Mouse (Mus musculus) CH12.LX (cell line): ENCODE results near the gene Fuca2. TPM values are rescaled to one million over a fixed set of nuclear protein-coding genes. Genes with fewer than 3 reads are reported as not detected.
"Not testable (repeated sequence)": the region's sequence is repeated elsewhere in the genome, so short reads cannot be mapped to it uniquely, and the experiment has no call there.

ENCODE experiments used
- DNase-seq: peaks from one replicate; pipeline ENCODE4 v3.0.0-alpha.2; 2013; ENCODE audit errors: extremely low read depth
- H3K27ac ChIP-seq: 2 replicates; pipeline ENCODE4 v1.5.1; 2012; ENCODE audit warnings: low read depth, mild to moderate bottlenecking, control low read depth, moderate library complexity; ENCODE audit not compliant: insufficient read depth
- H3K27me3 ChIP-seq: replicated peaks from 2 replicates; pipeline ENCODE3; 2012; ENCODE audit warnings: inconsistent platforms
- H3K36me3 ChIP-seq, 2 experiments: replicated peaks in 1 of 2; 2 replicates each; pipeline versions ENCODE3 to v1.6.1; 2012; ENCODE audit warnings: inconsistent platforms in 1 of 2, low read length in 1 of 2, mild to moderate bottlenecking in 1 of 2, mixed read lengths in 1 of 2, moderate library complexity in 1 of 2; ENCODE audit not compliant: control insufficient read depth in 1 of 2, insufficient read depth in 1 of 2
- H3K4me1 ChIP-seq, 2 experiments: 2 replicates each; pipeline ENCODE4 v1.6.1; 2012; ENCODE audit warnings: inconsistent platforms in 1 of 2, moderate library complexity in 1 of 2; ENCODE audit not compliant: insufficient read depth in 2 of 2, control insufficient read depth in 1 of 2
- H3K4me2 ChIP-seq: 2 replicates; pipeline ENCODE4 v1.6.1; 2012; ENCODE audit warnings: low read depth, mild to moderate bottlenecking, control low read depth; ENCODE audit not compliant: poor library complexity, insufficient read depth, severe bottlenecking
- H3K4me3 ChIP-seq, 3 experiments: fragments of 150-350 bp in 1 of 3; sonication (generic) in 1 of 3; replicated peaks in 1 of 3; 2 replicates each; pipeline versions ENCODE3 to v1.5.1; 2011 to 2012; ENCODE audit warnings: low read depth in 2 of 3, low read length in 2 of 3, mild to moderate bottlenecking in 2 of 3, moderate library complexity in 2 of 3, control low read depth in 1 of 3, improper control_type of control experiment in 1 of 3, inconsistent platforms in 1 of 3, mixed read lengths in 1 of 3; ENCODE audit not compliant: poor library complexity in 1 of 3
- H3K79me2 ChIP-seq: replicated peaks from 2 replicates; pipeline ENCODE4 v1.6.1; 2012; ENCODE audit warnings: mild to moderate bottlenecking, moderate library complexity; ENCODE audit not compliant: control insufficient read depth, poor library complexity, insufficient read depth, severe bottlenecking; ENCODE audit errors: extremely low read depth
- H3K9ac ChIP-seq: 2 replicates; pipeline ENCODE4 v1.6.1; 2012; ENCODE audit warnings: low read depth, mild to moderate bottlenecking, control low read depth, moderate library complexity; ENCODE audit not compliant: insufficient read depth
- H3K9me3 ChIP-seq: replicated peaks from 2 replicates; pipeline ENCODE3; 2012; ENCODE audit warnings: low read length, inconsistent platforms, mixed read lengths
- BHLHE40 ChIP-seq: IDR thresholded peaks from 2 replicates; pipeline ENCODE4 v1.6.1; 2011; ENCODE audit warnings: mild to moderate bottlenecking, low read depth, low read length, improper control_type of control experiment
- CHD1 ChIP-seq: IDR thresholded peaks from 2 replicates; pipeline ENCODE4 v1.6.1; 2012; ENCODE audit warnings: low read depth, low read length, improper control_type of control experiment, inconsistent platforms
- CHD2 ChIP-seq: IDR thresholded peaks from 2 replicates; pipeline ENCODE4 v1.6.1; 2011; ENCODE audit warnings: low read length, improper control_type of control experiment
- CTCF ChIP-seq, 2 experiments: IDR thresholded peaks in 1 of 2; conservative IDR thresholded peaks in 1 of 2; 2 replicates each; pipeline ENCODE4 v1.5.1; 2011 to 2012; ENCODE audit warnings: low read depth in 2 of 2, low read length in 2 of 2, improper control_type of control experiment in 1 of 2, inconsistent platforms in 1 of 2, mild to moderate bottlenecking in 1 of 2, moderate library complexity in 1 of 2
- E2F4 ChIP-seq: IDR thresholded peaks from 2 replicates; pipeline ENCODE4 v1.6.1; 2011; ENCODE audit warnings: low read depth, low read length, improper control_type of control experiment; ENCODE audit not compliant: insufficient replicate concordance
- ELF1 ChIP-seq: IDR thresholded peaks from 2 replicates; pipeline ENCODE4 v1.6.1; 2014; ENCODE audit warnings: low read depth, mild to moderate bottlenecking, inconsistent platforms, low read length, improper control_type of control experiment
- EP300 ChIP-seq: IDR thresholded peaks from 2 replicates; pipeline ENCODE4 v1.6.1; 2011; ENCODE audit warnings: low read length, improper control_type of control experiment
- ETS1 ChIP-seq: conservative IDR thresholded peaks from 2 replicates; pipeline ENCODE4 v1.6.1; 2012; ENCODE audit warnings: low read depth, mild to moderate bottlenecking, inconsistent platforms, low read length, improper control_type of control experiment, moderate library complexity
- GABPA ChIP-seq: IDR thresholded peaks from 2 replicates; pipeline ENCODE4 v1.6.1; 2012; ENCODE audit warnings: low read depth, low read length, improper control_type of control experiment, inconsistent platforms; ENCODE audit not compliant: insufficient replicate concordance
- HCFC1 ChIP-seq: IDR thresholded peaks from 2 replicates; pipeline ENCODE4 v1.6.1; 2012; ENCODE audit warnings: low read depth, mild to moderate bottlenecking, inconsistent platforms, low read length, improper control_type of control experiment
- IRF4 ChIP-seq: IDR thresholded peaks from 2 replicates; pipeline ENCODE4 v1.6.1; 2014; ENCODE audit warnings: low read depth, mild to moderate bottlenecking, inconsistent platforms, low read length, improper control_type of control experiment
- JUN ChIP-seq: IDR thresholded peaks from 2 replicates; pipeline ENCODE4 v1.6.1; 2011; ENCODE audit warnings: low read depth, mild to moderate bottlenecking, low read length, improper control_type of control experiment, moderate library complexity; ENCODE audit not compliant: insufficient read depth
- JUND ChIP-seq: conservative IDR thresholded peaks from 2 replicates; pipeline ENCODE4 v1.6.1; 2011; ENCODE audit warnings: low read depth, low read length, improper control_type of control experiment
- KAT2A ChIP-seq: IDR thresholded peaks from 2 replicates; pipeline ENCODE4 v1.6.1; 2012; ENCODE audit warnings: low read length, improper control_type of control experiment, inconsistent platforms; ENCODE audit not compliant: insufficient replicate concordance
- MAFK ChIP-seq: IDR thresholded peaks from 2 replicates; pipeline ENCODE4 v1.6.1; 2011; ENCODE audit warnings: low read length, improper control_type of control experiment; ENCODE audit not compliant: insufficient replicate concordance
- MAX ChIP-seq: IDR thresholded peaks from 2 replicates; pipeline ENCODE4 v1.6.1; 2011; ENCODE audit warnings: low read length, improper control_type of control experiment
- MAZ ChIP-seq: IDR thresholded peaks from 2 replicates; pipeline ENCODE4 v1.6.1; 2012; ENCODE audit warnings: low read depth, mild to moderate bottlenecking, inconsistent platforms, low read length, improper control_type of control experiment, moderate library complexity
- MEF2A ChIP-seq: IDR thresholded peaks from 2 replicates; pipeline ENCODE4 v1.6.1; 2014; ENCODE audit warnings: low read depth, mild to moderate bottlenecking, inconsistent platforms, low read length, improper control_type of control experiment, borderline replicate concordance
- MXI1 ChIP-seq: IDR thresholded peaks from 2 replicates; pipeline ENCODE4 v1.6.1; 2011; ENCODE audit warnings: mild to moderate bottlenecking, low read depth, low read length, improper control_type of control experiment
- MYC ChIP-seq: IDR thresholded peaks from 2 replicates; pipeline ENCODE4 v1.6.1; 2011; ENCODE audit warnings: low read depth, mild to moderate bottlenecking, improper control_type of control experiment, low read length
- NELFE ChIP-seq: IDR thresholded peaks from 2 replicates; pipeline ENCODE4 v1.6.1; 2011; ENCODE audit warnings: low read depth, low read length, improper control_type of control experiment
- NRF1 ChIP-seq: IDR thresholded peaks from 2 replicates; pipeline ENCODE4 v1.6.1; 2014; ENCODE audit warnings: low read depth, mild to moderate bottlenecking, inconsistent platforms, low read length, improper control_type of control experiment, moderate library complexity
- PAX5 ChIP-seq: IDR thresholded peaks from 2 replicates; pipeline ENCODE4 v1.6.1; 2012; ENCODE audit warnings: low read length, inconsistent platforms, mixed read lengths
- POLR2A ChIP-seq: IDR thresholded peaks from 2 replicates; pipeline ENCODE4 v1.6.1; 2011; ENCODE audit warnings: low read depth, mild to moderate bottlenecking, improper control_type of control experiment, low read length
- POLR2AphosphoS2 ChIP-seq: IDR thresholded peaks from 2 replicates; pipeline ENCODE4 v1.6.1; 2011; ENCODE audit warnings: low read depth, low read length, improper control_type of control experiment
- RAD21 ChIP-seq: IDR thresholded peaks from 2 replicates; pipeline ENCODE4 v1.6.1; 2011; ENCODE audit warnings: low read depth, mild to moderate bottlenecking, low read length, improper control_type of control experiment, moderate library complexity
- RCOR1 ChIP-seq: conservative IDR thresholded peaks from 2 replicates; pipeline ENCODE4 v1.6.1; 2012; ENCODE audit warnings: low read depth, mild to moderate bottlenecking, inconsistent platforms, low read length, improper control_type of control experiment
- SIN3A ChIP-seq: IDR thresholded peaks from 2 replicates; pipeline ENCODE4 v1.6.1; 2012; ENCODE audit warnings: low read length, improper control_type of control experiment, inconsistent platforms
- SMC3 ChIP-seq: IDR thresholded peaks from 2 replicates; pipeline ENCODE4 v1.6.1; 2011; ENCODE audit warnings: low read depth, low read length, improper control_type of control experiment
- TBP ChIP-seq: conservative IDR thresholded peaks from 2 replicates; pipeline ENCODE4 v1.6.1; 2011; ENCODE audit warnings: low read depth, low read length, improper control_type of control experiment
- TCF12 ChIP-seq: IDR thresholded peaks from 2 replicates; pipeline ENCODE4 v1.6.1; 2014; ENCODE audit warnings: low read depth, mild to moderate bottlenecking, inconsistent platforms, low read length, improper control_type of control experiment
- UBTF ChIP-seq: IDR thresholded peaks from 2 replicates; pipeline ENCODE4 v1.6.1; 2012; ENCODE audit warnings: low read depth, mild to moderate bottlenecking, inconsistent platforms, low read length, improper control_type of control experiment, moderate library complexity
- USF1 ChIP-seq: IDR thresholded peaks from 2 replicates; pipeline ENCODE4 v1.6.1; 2014; ENCODE audit warnings: low read depth, mild to moderate bottlenecking, inconsistent platforms, low read length, improper control_type of control experiment
- USF2 ChIP-seq: conservative IDR thresholded peaks from 2 replicates; pipeline ENCODE4 v1.6.1; 2011; ENCODE audit warnings: low read depth, low read length, improper control_type of control experiment
- ZC3H11A ChIP-seq: IDR thresholded peaks from 2 replicates; pipeline ENCODE4 v1.6.1; 2012; ENCODE audit warnings: low read depth, mild to moderate bottlenecking, inconsistent platforms, low read length, improper control_type of control experiment
- ZKSCAN1 ChIP-seq: IDR thresholded peaks from 2 replicates; pipeline ENCODE4 v1.6.1; 2012; ENCODE audit warnings: low read depth, inconsistent platforms, low read length, improper control_type of control experiment, borderline replicate concordance
- ZMIZ1 ChIP-seq: IDR thresholded peaks from 2 replicates; pipeline ENCODE4 v1.6.1; 2012; ENCODE audit warnings: low read depth, mild to moderate bottlenecking, inconsistent platforms, low read length, improper control_type of control experiment
- ZNF384 ChIP-seq: IDR thresholded peaks from 2 replicates; pipeline ENCODE4 v1.6.1; 2012; ENCODE audit warnings: low read depth, low read length, improper control_type of control experiment, inconsistent platforms
- dilution Hi-C: fragments of 300-500 bp; cut with MboI; formaldehyde crosslinking; loops from 2 replicates; pipeline ENCODE4 v1.14.3; 2020; ENCODE audit warnings: low sequenced_read_pairs; ENCODE audit not compliant: extremely low pct_unique_long_range_greater_than_20kb, extremely low pct_ligation_motif_present
- in situ Hi-C: fragments of 300-500 bp; cut with MboI; formaldehyde crosslinking; loops from 3 replicates; pipeline ENCODE4 v1.14.3; 2019; ENCODE audit warnings: low sequenced_read_pairs, low pct_ligation_motif_present, low pct_unique_long_range_greater_than_20kb, mixed read lengths
- polyA plus RNA-seq: library from polyadenylated mRNA; unstranded; fragments of >175 nt; gene quantifications from 2 replicates; pipeline ENCODE4 v1.2.1, GENCODE M21; 2012; ENCODE audit warnings: low read depth; ENCODE audit not compliant: insufficient read length
- total RNA-seq, 2 experiments: library from RNA; depleted of rRNA; stranded (reverse); fragments of 300-350 nt in 1 of 2; fragments of >200 nt in 1 of 2; gene quantifications; 2 replicates each; pipeline ENCODE4 v1.2.3; 2012 to 2014

Gene Fuca2
- total and polyA plus RNA-seq, 3 experiments, result 28.2 to 42.2 (median 37.5) TPM

- peak overlapping the region; percentile 50 for H3K9ac ChIP-seq
- H3K4me3 ChIP-seq, result peak overlapping the region; percentile 63 to 78 (median 68)
- TF ChIP-seq POLR2A (peak; percentile 70), ETS1 (peak; percentile 28; the same call in 1 of the 2 replicates), CHD2 (no peak), GABPA (no peak), ZNF384 (no peak), EP300 (no peak), RAD21 (no peak), HCFC1 (peak; percentile 39), NELFE (peak; percentile 51), SMC3 (no peak), MXI1 (no peak; the same call in 1 of the 2 replicates), CHD1 (no peak), RCOR1 (no peak), POLR2AphosphoS2 (no peak), ZMIZ1 (no peak), MYC (no peak), ELF1 (peak; percentile 90), BHLHE40 (peak; percentile 82), E2F4 (no peak), JUND (no peak), PAX5 (no peak), MAZ (no peak), JUN (no peak), USF2 (peak; percentile 87), KAT2A (no peak), MEF2A (no peak), SIN3A (no peak; the same call in none of the 2 replicates), MAFK (no peak), ZKSCAN1 (no peak), MAX (no peak), CTCF (conservative IDR thresholded peaks at IDR 0.05 in 1 of 2, IDR thresholded peaks at IDR 0.05 in 1 of 2; ENCODE audit: low read depth in 2 of 2, low read length in 2 of 2) (no peak), IRF4 (0 out of 2 replicates have a peak, but pooled peaks have one; percentile 45), NRF1 (peak; percentile 94), ZC3H11A (no peak), TCF12 (peak; percentile 39; the same call in 1 of the 2 replicates), TBP (peak; percentile 78), UBTF (no peak), USF1 (peak; percentile 89)
- H3K4me2 ChIP-seq, result peak overlapping the region; percentile 87
- H3K4me1 ChIP-seq, result peaks cover 0 to 21% of the 10 kb centered on the region in 2 experiments; a peak in 2 of 4 replicates
- peak; percentile 91 for DNase-seq
- dilution Hi-C loops, result no loop called here
- H3K79me2 ChIP-seq, result no peaks in the 10 kb centered on the region
- in situ Hi-C loops, result no loop called here
- no peak overlapping the region for H3K27ac ChIP-seq
- peaks cover 12 to 31% of the 10 kb centered on the region in 2 experiments for H3K36me3 ChIP-seq
- no peaks in the 10 kb centered on the region for H3K9me3 ChIP-seq
- no peaks in the 10 kb centered on the region for H3K27me3 ChIP-seq
Observed at GRCm38 (mm10) chr10:13500938-13501496, 1.7 kb downstream of the Fuca2 start.

GRCm38 (mm10) chr10:13501533-13501932 lies 2.2 kb downstream of the Fuca2 start:
- H3K9me3 ChIP-seq, DNase-seq, H3K27ac ChIP-seq, H3K79me2 ChIP-seq, H3K27me3 ChIP-seq, dilution Hi-C loops, in situ Hi-C loops: not testable (repeated sequence)
- Histone ChIP-seq H3K9ac (peak overlapping the region; percentile 35; the same call in 1 of the 2 replicates), H3K4me2 (peak overlapping the region; percentile 48), H3K4me1 (peaks cover 0 to 21% of the 10 kb centered on the region in 2 experiments; a peak in 2 of 4 replicates), H3K36me3 (peaks cover 12 to 36% of the 10 kb centered on the region in 2 experiments), H3K4me3 (peak overlapping the region; percentile 63 to 78 (median 68))
